ENCODE assay signal across 8 mouse cellular contexts in the genomic region with DNA sequence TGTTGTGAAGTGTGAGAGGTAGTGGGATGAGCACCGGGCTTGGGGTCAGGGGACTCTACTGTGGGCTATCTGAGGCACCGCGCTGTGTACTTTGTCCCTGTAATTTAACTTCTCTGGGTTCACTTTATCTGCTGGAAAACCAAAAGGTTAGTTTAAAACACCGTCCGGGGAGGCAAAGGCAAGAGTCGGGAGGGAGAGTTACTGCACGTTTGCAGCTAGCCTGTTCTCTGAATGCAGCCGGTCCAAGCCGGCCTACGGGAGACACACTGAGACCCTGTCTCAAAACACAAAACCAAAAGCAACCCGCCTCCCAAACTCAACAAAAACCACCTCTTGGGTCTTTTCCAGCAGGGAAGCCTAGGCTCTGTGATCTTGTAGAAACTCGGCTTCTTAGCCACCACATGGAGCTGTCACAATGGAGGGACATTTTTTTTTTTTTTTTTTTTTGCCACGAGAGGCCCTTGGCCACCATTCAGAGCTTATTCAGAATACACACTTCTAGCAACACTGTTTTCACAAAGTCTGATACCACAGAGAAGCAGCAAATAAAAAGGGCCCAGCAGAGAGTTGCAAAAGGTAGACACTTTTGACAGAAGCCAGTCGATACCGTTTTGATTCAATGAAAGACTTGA. TPM values are rescaled to one million over a fixed set of nuclear protein-coding genes. Genes with fewer than 3 reads are reported as not detected.
A peak's percentile ranks its signal among the peaks of the same experiment; 100 is the strongest.
DNase-seq lines count a peak whose midpoint lies in the region; ATAC-seq and TF ChIP-seq lines count a peak whose summit lies in the region.

No protein-coding gene starts in this region.

- H3K4me1 ChIP-seq in heart, embryonic 11.5 days (ENCODE audit: control insufficient read depth, insufficient read depth, low read length), result peaks cover 28% of the 10 kb centered on the region
- H3K4me1 ChIP-seq in hindbrain, postnatal 0 days (ENCODE audit: insufficient read depth, low read length), result peaks cover 17% of the 10 kb centered on the region
- H3K4me1 ChIP-seq in midbrain, embryonic 15.5 days, result peaks cover 50% of the 10 kb centered on the region

- no peaks in the 10 kb centered on the region for H3K36me3 ChIP-seq in heart, embryonic 11.5 days (ENCODE audit: control insufficient read depth, insufficient read depth, low read length)
- H3K36me3 ChIP-seq in hindbrain, postnatal 0 days (ENCODE audit: insufficient read depth, low read length), result no peaks in the 10 kb centered on the region
- no peaks in the 10 kb centered on the region for H3K36me3 ChIP-seq in midbrain, embryonic 15.5 days (replicated peaks)

- H3K9me3 ChIP-seq in heart, embryonic 11.5 days (replicated peaks; ENCODE audit: control insufficient read depth, low read length), result peaks cover 5% of the 10 kb centered on the region; the same call in 1 of the 2 replicates
- no peaks in the 10 kb centered on the region for H3K9me3 ChIP-seq in hindbrain, postnatal 0 days (ENCODE audit: low read length)
- no peaks in the 10 kb centered on the region for H3K9me3 ChIP-seq in midbrain, embryonic 15.5 days

- intact Hi-C loops in heart, postnatal 10 days (cut with DNase I), result no loop called here

- no peak for TF ChIP-seq CTCF in hindbrain, postnatal 0 days (IDR thresholded peaks at IDR 0.05; ENCODE audit: low read depth)

- H3K27me3 ChIP-seq in heart, embryonic 11.5 days (ENCODE audit: control insufficient read depth, insufficient read depth, low read length), result no peaks in the 10 kb centered on the region
- H3K27me3 ChIP-seq in hindbrain, postnatal 0 days (ENCODE audit: insufficient read depth, low read length), result no peaks in the 10 kb centered on the region
- H3K27me3 ChIP-seq in midbrain, embryonic 15.5 days (replicated peaks), result no peaks in the 10 kb centered on the region

- peak overlapping the region; percentile 96 for H3K4me3 ChIP-seq in heart, embryonic 11.5 days (ENCODE audit: low read depth, low read length)
- peak overlapping the region; percentile 91 for H3K4me3 ChIP-seq in hindbrain, postnatal 0 days (ENCODE audit: low read length)
- peak overlapping the region; percentile 72 for H3K4me3 ChIP-seq in midbrain, embryonic 15.5 days

- no peak for ATAC-seq in heart, embryonic 11.5 days (replicated peaks; ENCODE audit: insufficient number of reproducible peaks, low FRiP score, low TSS enrichment)
- ATAC-seq in hindbrain, postnatal 0 days, result no peak
- ATAC-seq in midbrain, embryonic 15.5 days (replicated peaks), result no peak

- DNase-seq in heart, postnatal 10 days, result no peak
- peak; percentile 55 for DNase-seq in embryo, embryonic 10.5 days (ENCODE audit: low spot score)
- peak; percentile 60 for DNase-seq in hindbrain, postnatal 0 days (ENCODE audit: low spot score)
- DNase-seq in spleen, adult 18-20 months, result no peak
- DNase-seq in thymus, postnatal 36 days, result no peak
- no peak for DNase-seq in adipocyte (ENCODE audit: low spot score)

- H3K27ac ChIP-seq in heart, embryonic 11.5 days (ENCODE audit: low read depth, low read length), result peak overlapping the region; percentile 100
- peak overlapping the region; percentile 98 for H3K27ac ChIP-seq in hindbrain, postnatal 0 days
- peak overlapping the region; percentile 91 for H3K27ac ChIP-seq in midbrain, embryonic 15.5 days

- WGBS in heart, embryonic 11.5 days (ENCODE audit: insufficient replicate concordance), result 5% methylated on average over 15 of the region's 15 CpGs
- 5% methylated on average over 15 of the region's 15 CpGs for WGBS in hindbrain, postnatal 0 days
- WGBS in midbrain, embryonic 15.5 days, result 3% methylated on average over 15 of the region's 15 CpGs

- H3K4me2 ChIP-seq in heart, embryonic 11.5 days, result peak overlapping the region; percentile 95
- peak overlapping the region; percentile 73 for H3K4me2 ChIP-seq in hindbrain, postnatal 0 days (ENCODE audit: low read depth, low read length)
- peak overlapping the region; percentile 87 for H3K4me2 ChIP-seq in midbrain, embryonic 15.5 days

- H3K9ac ChIP-seq in heart, embryonic 11.5 days (ENCODE audit: low read depth, low read length), result peak overlapping the region; percentile 100
- peak overlapping the region; percentile 97; the same call in 1 of the 2 replicates for H3K9ac ChIP-seq in hindbrain, postnatal 0 days (replicated peaks; ENCODE audit: low read length)
- peak overlapping the region; percentile 63; the same call in 1 of the 2 replicates for H3K9ac ChIP-seq in midbrain, embryonic 15.5 days

RNA-seq across cellular contexts. Expression of gene Zcchc3, which starts 2.2 kb away (rescaled TPM):
- polyA plus RNA-seq in heart, embryonic 11.5 days (2014; fragmentation: Nextera tagmentation; extraction: Ambion mirVana), result 50.9 and 55.4 TPM in 2 replicates
- 10 to 100 TPM; 18.0 to 18.1 TPM for total RNA-seq in heart, postnatal 10 days (2021)
- 17.4 TPM in 2 replicates for total RNA-seq in hindbrain, postnatal 0 days (2014; rRNA removed)
- polyA plus RNA-seq in hindbrain, postnatal 0 days (2015; fragmentation: Nextera tagmentation; extraction: Ambion mirVana), result 15.8 and 16.1 TPM in 2 replicates
- 18.0 and 20.2 TPM in 2 replicates for polyA plus RNA-seq in midbrain, embryonic 15.5 days (2015; fragmentation: Nextera tagmentation; extraction: Ambion mirVana)

RNA-seq across cellular contexts. Expression of gene 6820408C15Rik, which starts 2.7 kb away (rescaled TPM):
- 1.4 and 1.5 TPM in 2 replicates for polyA plus RNA-seq in heart, embryonic 11.5 days (2014; fragmentation: Nextera tagmentation; extraction: Ambion mirVana)
- 1 to 10 TPM; 3.7 to 4.3 TPM for total RNA-seq in heart, postnatal 10 days (2021)
- 2.3 and 3.9 TPM in 2 replicates for total RNA-seq in hindbrain, postnatal 0 days (2014; rRNA removed)
- polyA plus RNA-seq in hindbrain, postnatal 0 days (2015; fragmentation: Nextera tagmentation; extraction: Ambion mirVana), result 3.6 and 4.0 TPM in 2 replicates
- 1.9 and 2.5 TPM in 2 replicates for polyA plus RNA-seq in midbrain, embryonic 15.5 days (2015; fragmentation: Nextera tagmentation; extraction: Ambion mirVana)

RNA-seq across cellular contexts. Expression of gene Sox12, which starts 14.8 kb away (rescaled TPM):
- polyA plus RNA-seq in heart, embryonic 11.5 days (2014; fragmentation: Nextera tagmentation; extraction: Ambion mirVana), result 12.9 and 13.9 TPM in 2 replicates
- 10 to 100 TPM; 26.3 to 37.8 TPM for total RNA-seq in heart, postnatal 10 days (2021)
- total RNA-seq in hindbrain, postnatal 0 days (2014; rRNA removed), result 49.7 and 50.2 TPM in 2 replicates
- polyA plus RNA-seq in hindbrain, postnatal 0 days (2015; fragmentation: Nextera tagmentation; extraction: Ambion mirVana), result 9.7 and 10.1 TPM in 2 replicates
- polyA plus RNA-seq in midbrain, embryonic 15.5 days (2015; fragmentation: Nextera tagmentation; extraction: Ambion mirVana), result 15.4 and 17.0 TPM in 2 replicates

RNA-seq across cellular contexts. Expression of gene Nrsn2, which starts 36.2 kb away (rescaled TPM):
- 3.8 and 5.5 TPM in 2 replicates for polyA plus RNA-seq in heart, embryonic 11.5 days (2014; fragmentation: Nextera tagmentation; extraction: Ambion mirVana)
- not detected for total RNA-seq in heart, postnatal 10 days (2021)
- total RNA-seq in hindbrain, postnatal 0 days (2014; rRNA removed), result 64.5 and 72.2 TPM in 2 replicates
- polyA plus RNA-seq in hindbrain, postnatal 0 days (2015; fragmentation: Nextera tagmentation; extraction: Ambion mirVana), result 83.8 and 91.3 TPM in 2 replicates
- 49.4 and 51.0 TPM in 2 replicates for polyA plus RNA-seq in midbrain, embryonic 15.5 days (2015; fragmentation: Nextera tagmentation; extraction: Ambion mirVana)

RNA-seq across cellular contexts. Expression of gene Defb23, which starts 51.8 kb away (rescaled TPM):
- not detected in 2 replicates for polyA plus RNA-seq in heart, embryonic 11.5 days (2014; fragmentation: Nextera tagmentation; extraction: Ambion mirVana)
- not detected for total RNA-seq in heart, postnatal 10 days (2021)
- not detected in 2 replicates for total RNA-seq in hindbrain, postnatal 0 days (2014; rRNA removed)
- polyA plus RNA-seq in hindbrain, postnatal 0 days (2015; fragmentation: Nextera tagmentation; extraction: Ambion mirVana), result not detected in 2 replicates
- not detected in 2 replicates for polyA plus RNA-seq in midbrain, embryonic 15.5 days (2015; fragmentation: Nextera tagmentation; extraction: Ambion mirVana)

Comparison
In these comparisons a context has a peak if more than half of its experiments do, and no peak if none do; other contexts are left out.
1. DNase-seq: peak in embryo, embryonic 10.5 days (single experiment) and hindbrain, postnatal 0 days (single experiment); none in heart, postnatal 10 days (0 of 2), spleen, adult 18-20 months (0 of 2), thymus, postnatal 36 days (0 of 2) and adipocyte (single experiment).
2. Peak in every context shown above with its lines, with median percentiles within 50 percentile points of each other: H3K27ac ChIP-seq, H3K4me2 ChIP-seq, H3K4me3 ChIP-seq and H3K9ac ChIP-seq.